Mouse (Mus musculus) embryo, embryonic 9.5 days (tissue): ENCODE data around the gene Cfap300.

Experiments used
- DNase-seq: peaks from one replicate; pipeline ENCODE4 v3.0.0-alpha.2; 2017; ENCODE audit errors: extremely low spot score

Cfap300 gene

GRCm38 (mm10) chr9:8042338-8043043, at the start of gene Cfap300:
TSS of gene Cfap300 (minus strand) at chr9:8042823.
- DNase-seq: peak; percentile 97

- DNase-seq: no peak
Observed at GRCm38 (mm10) chr9:8078882-8079281, 36.3 kb upstream of the Cfap300 start.

- no peak for DNase-seq
Observed at GRCm38 (mm10) chr9:8074345-8074744, 31.7 kb upstream of the Cfap300 start.

- DNase-seq: no peak
Observed at GRCm38 (mm10) chr9:8073203-8073755, 30.7 kb upstream of the Cfap300 start.

GRCm38 (mm10) chr9:8059636-8060035, 17.0 kb upstream of the Cfap300 start:
- no peak for DNase-seq

- DNase-seq: no peak
Observed at GRCm38 (mm10) chr9:8054831-8055230, 12.2 kb upstream of the Cfap300 start.

GRCm38 (mm10) chr9:8043044-8043387, 393 bp upstream of the Cfap300 start:
- no peak for DNase-seq

- peak; percentile 24 for DNase-seq
Observed at GRCm38 (mm10) chr9:8035546-8035945, 7.1 kb downstream of the Cfap300 start.

- no peak for DNase-seq
Observed at GRCm38 (mm10) chr9:8035091-8035490, 7.5 kb downstream of the Cfap300 start.

GRCm38 (mm10) chr9:8034143-8034542, 8.5 kb downstream of the Cfap300 start:
- no peak for DNase-seq

GRCm38 (mm10) chr9:8032847-8033246, 9.8 kb downstream of the Cfap300 start:
- no peak for DNase-seq

- no peak for DNase-seq
Observed at GRCm38 (mm10) chr9:8018609-8019008, 24.0 kb downstream of the Cfap300 start.

- no peak for DNase-seq
Observed at GRCm38 (mm10) chr9:8017253-8017913, 25.2 kb downstream of the Cfap300 start.

GRCm38 (mm10) chr9:8004370-8004991, 38.1 kb downstream of the Cfap300 start, which contains the start of gene Yap1:
TSS of gene Yap1 (minus strand) at chr9:8004596.
- peak; percentile 92 for DNase-seq

- peak; percentile 83 for DNase-seq
Observed at GRCm38 (mm10) chr9:8003301-8004271, 39.0 kb downstream of the Cfap300 start.

- peak; percentile 24 for DNase-seq
Observed at GRCm38 (mm10) chr9:8002806-8003205, 39.8 kb downstream of the Cfap300 start.

- DNase-seq: no peak
Observed at GRCm38 (mm10) chr9:8001352-8001751, 41.3 kb downstream of the Cfap300 start.

GRCm38 (mm10) chr9:7994275-7994674, 48.3 kb downstream of the Cfap300 start:
- DNase-seq: no peak

GRCm38 (mm10) chr9:7992651-7993050, 50.0 kb downstream of the Cfap300 start:
- no peak for DNase-seq

GRCm38 (mm10) chr9:7990897-7991296, 51.7 kb downstream of the Cfap300 start:
- no peak for DNase-seq

GRCm38 (mm10) chr9:7987119-7987518, 55.5 kb downstream of the Cfap300 start:
- no peak for DNase-seq
